Mouse (Mus musculus): ENCODE data around the gene Zfp456.
"Not testable (repeated sequence)": the region's sequence is repeated elsewhere in the genome, so short reads cannot be mapped to it uniquely, and the experiment has no call there.

The Zfp456 gene

DNA sequence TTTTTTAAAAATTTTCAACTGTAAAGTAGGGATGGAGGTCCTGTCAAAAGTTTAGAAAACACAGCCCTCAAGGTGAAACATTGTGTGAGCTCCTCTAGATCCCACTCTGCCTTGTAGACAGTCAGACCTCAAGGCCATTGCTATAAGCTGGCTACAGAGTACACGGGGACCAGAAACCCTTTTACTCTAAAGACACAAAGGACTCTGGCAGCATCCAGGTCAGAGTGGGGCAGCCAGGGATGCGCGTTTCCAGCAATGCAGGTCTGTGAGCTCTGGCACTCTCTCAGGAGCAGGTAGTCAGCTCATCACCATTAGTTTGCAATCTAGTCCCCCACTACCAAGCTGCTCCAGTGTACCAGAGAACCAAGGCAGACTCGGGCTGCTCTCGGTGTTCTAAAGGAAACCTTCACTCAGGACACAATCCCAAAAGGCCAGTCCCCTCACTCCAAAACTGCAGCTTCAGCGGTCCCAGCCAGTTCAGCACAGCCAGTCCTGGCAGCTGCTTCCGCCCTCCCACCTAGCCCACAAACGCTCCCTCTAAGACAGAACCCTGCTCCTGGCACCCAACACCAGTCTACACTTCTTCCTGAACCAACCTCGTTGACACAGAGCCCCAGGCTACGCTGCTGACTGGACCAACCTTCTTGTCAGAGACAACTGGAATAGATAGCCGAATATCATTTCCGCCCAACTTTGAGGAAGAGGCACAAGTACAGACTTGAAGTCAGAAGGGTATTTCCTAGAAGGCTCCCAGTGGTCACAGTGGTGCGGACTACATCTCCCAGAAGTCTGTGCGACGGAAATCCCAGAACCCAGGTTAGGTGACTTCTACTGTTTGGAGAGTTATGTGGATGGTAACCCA, at the start of gene Zfp456, which contains the start of gene Gm28041:
Gene Zfp456, minus strand, starts transcription at position 761 of the 862 bp plus-strand sequence.
Gene Gm28041, minus strand, starts transcription at position 684 of the 862 bp plus-strand sequence.
- DNase-seq = not testable (repeated sequence)

DNA sequence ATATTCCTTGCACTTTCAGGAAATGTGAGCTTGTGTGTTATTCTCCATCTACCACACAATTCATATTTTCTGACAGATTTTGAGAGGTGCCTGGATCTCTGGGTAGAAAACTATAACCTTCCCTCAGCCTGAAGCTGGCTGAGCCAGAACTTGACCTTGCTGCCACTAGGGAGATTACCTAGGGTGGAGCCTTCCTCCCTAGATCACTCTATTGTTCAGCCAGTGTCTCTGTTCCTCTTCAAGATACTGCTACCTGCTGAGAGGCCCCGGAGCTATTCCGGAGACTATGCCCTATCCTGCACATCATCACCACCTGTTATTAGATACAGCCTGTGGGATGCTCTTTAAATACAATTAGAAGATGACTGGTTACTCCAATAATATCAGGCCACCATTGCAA, 46.9 kb upstream of the Zfp456 start:
- not testable (repeated sequence) for DNase-seq

DNA sequence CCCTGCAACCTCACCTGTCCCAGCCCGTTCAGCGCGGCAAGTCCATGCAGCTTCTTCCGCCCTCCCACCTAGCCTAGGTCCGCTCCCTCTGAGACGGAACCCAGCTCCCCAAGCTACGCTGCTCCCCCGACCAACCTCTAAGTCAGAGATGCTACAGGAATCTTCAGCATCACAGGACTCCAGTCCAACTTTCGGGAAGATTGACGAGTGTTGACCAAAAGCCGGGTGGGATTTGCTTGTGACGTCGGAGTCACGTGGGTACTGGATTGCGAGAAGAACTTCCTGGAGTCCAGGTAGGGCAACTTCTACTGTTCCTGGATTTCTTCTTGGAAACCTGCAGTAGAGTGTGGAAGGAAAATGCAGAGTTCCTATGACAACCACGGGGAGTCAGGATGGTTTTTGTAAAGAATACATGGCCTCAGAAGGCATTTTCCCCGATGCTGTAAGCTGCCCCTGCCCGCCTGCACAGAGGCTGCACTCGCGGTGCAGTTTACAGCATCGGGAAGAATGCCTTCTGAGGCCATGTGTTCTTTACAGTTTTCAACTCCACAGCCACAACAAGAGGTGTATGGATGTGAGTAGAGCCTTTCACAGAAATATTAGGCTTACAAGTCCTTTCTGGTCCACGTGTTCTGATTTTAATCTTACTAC, 45.7 kb upstream of the Zfp456 start, which contains the start of gene Zfp459:
Gene Zfp459, minus strand, starts transcription at position 212 of the 651 bp plus-strand sequence.
- peak; percentile 22 for DNase-seq

DNA sequence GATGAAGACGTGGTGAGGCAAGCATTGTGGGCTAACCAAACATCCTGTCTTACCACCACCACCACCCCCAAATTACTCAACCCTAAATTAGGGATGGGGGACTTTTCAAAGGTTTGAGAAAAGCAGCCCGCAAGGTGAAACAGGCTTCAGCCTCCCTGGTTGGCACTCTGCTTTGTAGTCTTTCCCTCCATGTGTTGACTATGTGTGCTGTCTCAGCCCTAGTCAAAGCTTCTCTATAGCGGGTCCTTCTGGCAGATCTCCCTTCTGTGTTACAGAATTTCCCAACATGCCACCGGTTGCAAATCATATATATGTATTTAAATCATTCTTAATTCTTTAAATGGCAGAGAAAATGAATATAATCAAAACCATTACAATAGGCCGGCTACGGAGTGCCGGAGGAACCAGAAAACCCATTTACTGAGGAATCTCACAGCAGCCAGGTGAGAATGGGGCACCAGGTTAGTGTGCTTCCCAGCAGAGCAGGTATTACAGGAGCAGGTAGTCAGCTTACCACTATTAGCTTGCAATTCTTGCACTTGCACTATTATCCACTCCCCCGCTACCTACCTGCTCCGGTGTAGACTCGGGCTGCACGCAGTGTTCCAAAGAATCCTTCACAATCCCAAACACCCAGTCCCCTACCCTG, 45.1 kb upstream of the Zfp456 start:
- DNase-seq = no peak

DNA sequence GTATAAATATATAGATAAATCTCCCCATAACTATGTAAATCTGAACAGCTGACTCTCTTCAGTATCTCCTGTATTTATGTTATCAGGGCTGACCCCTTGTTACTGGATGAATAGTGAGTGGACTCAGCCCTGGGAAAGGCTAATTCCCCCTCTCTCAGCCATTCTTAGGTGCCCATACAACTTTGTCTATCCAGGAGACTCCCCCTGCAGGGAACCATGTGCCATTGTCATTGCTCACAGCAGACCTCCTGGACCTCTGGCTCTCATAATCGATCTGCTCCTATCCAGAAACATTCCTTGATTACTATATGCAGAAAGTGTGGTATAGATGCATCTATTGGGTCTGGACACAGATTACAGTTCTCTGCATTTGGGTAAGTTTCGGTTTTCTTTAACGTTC, 41.2 kb upstream of the Zfp456 start:
- DNase-seq = no peak

DNA sequence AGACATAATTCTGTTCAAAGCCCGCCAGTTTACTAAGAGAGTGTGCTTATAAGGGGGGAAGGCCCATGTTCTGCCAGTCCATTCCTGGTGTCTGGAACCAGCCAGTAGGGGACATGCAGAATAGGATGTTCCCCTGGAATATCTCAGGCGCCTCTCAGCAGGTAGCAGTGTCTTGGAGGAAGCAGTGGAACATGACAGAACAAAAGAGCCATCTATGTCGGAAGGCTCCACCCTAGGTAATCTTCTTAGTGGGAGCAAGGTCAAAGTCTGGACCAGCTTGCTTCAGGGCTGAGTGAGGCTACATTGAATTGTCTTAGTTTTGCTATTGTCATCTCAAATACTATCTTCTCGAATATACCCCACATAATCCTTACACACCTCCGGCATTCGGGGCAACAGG, 40.1 kb upstream of the Zfp456 start:
- DNase-seq = no peak

DNA sequence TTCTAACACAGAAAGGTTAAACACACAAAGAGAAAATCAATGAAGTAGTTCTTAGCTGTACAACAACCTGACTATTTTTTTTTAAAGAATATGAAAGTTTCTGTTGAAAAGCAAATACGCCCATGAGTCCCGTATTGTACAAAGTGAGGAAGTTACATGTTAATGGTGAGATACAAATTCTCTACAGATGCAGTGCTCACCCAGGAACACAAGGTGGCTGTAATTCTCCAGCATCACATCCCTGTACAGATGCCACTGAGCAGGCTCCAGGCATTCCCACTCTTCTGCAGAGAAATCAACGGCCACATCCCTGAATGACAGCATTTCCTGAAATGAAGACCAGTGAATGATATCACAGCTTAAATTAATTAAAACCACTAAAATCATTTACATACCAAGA, 38.0 kb upstream of the Zfp456 start:
- DNase-seq = not testable (repeated sequence)

DNA sequence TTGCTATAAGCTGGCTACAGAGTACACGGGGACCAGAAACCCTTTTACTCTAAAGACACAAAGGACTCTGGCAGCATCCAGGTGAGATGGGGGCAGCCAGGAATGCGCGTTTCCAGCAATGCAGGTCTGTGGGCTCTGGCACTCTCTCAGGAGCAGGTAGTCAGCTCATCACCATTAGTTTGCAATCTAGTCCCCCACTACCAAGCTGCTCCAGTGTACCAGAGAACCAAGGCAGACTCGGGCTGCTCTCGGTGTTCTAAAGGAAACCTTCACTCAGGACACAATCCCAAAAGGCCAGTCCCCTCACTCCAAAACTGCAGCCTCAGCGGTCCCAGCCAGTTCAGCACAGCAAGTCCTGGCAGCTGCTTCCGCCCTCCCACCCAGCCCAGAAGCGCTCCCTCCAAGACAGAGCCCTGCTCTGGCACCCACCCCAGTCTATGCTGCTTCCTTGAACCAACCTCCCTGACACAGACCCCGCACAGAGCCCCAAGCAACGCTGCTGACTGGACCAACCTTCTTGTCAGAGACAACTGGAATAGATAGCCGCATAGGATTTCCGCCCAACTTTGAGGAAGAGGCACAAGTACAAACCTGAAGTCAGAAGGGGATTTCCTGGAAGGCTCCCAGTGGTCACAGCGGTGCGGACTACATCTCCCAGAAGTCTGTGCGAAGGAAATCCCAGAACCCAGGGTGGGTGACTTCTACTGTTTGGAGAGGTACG, 23.7 kb upstream of the Zfp456 start, which contains the start of gene Zfp429:
Gene Zfp429, minus strand, starts transcription at position 637 of the 721 bp plus-strand sequence.
- peak; percentile 63 for DNase-seq

DNA sequence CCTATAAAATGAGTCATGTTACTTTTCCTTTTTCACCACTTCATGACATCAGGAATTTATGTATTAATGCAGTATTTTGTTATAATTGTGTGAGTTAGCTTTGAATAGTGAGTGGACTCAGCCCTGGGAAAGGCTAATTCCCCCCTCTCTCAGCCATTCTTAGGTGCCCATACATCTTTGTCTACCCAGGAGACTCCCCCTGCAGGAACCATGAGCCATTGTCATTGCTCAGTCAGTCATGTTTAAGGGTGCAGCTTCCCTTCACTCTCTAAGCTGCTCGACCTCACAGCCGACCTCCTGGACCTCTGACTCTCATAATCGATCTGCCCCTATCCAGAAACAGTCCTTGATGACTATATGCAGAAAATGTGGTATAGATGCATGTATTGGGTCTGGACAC, 645 bp upstream of the Zfp456 start:
- not testable (repeated sequence) for DNase-seq

DNA sequence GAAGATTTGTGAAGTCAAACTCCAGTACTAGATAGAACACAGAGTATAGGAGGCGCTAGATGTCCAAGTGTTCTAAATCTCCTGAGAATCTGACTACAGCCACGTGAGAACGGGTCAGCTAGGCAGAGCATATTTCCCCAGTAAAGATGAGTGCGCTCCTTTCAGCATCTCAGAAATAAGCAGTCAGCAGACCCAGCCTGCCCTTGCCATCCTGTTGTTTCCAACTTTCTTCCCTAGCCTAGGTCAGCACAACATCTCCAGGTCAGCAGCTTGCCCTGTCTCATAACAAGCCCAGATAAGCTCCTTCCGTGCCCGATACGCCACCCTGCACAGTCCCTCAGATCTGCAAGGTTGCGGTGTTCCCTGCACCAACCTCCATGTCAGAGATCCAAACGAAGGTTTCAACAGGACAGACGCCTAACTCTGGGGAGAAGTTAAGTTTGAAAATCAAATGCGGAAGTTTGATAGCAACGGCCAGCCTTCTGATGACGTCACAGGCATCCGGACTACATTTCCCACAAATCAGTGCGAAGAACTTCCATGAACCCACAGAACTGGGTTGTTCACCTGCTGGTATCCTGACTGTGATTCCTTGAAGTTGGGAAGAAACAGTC, 15.4 kb downstream of the Zfp456 start, which contains the start of the genes Gm28044 and Zfp953:
Gene Gm28044, minus strand, starts transcription at position 406 of the 614 bp plus-strand sequence.
Gene Zfp953, minus strand, starts transcription at position 475 of the 614 bp plus-strand sequence.
- peak; percentile 87 for DNase-seq

DNA sequence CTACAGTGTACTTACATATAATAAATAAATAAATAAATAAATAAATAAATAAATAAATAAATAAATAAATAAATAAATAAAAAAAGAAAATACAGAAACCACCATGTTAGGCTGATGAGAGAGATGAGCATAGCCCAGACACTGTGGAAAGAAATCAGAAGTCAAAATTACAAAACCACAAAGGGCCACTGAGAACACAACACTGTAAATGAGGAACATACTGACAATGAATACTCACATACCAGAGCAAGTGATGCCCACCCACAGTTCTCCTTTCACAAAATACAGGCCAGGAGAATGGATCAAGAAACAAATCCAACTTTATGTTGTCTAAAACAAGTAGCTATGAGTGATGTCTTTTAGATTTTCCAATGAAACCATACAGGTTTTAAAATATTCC, 23.8 kb downstream of the Zfp456 start:
- DNase-seq = no peak

DNA sequence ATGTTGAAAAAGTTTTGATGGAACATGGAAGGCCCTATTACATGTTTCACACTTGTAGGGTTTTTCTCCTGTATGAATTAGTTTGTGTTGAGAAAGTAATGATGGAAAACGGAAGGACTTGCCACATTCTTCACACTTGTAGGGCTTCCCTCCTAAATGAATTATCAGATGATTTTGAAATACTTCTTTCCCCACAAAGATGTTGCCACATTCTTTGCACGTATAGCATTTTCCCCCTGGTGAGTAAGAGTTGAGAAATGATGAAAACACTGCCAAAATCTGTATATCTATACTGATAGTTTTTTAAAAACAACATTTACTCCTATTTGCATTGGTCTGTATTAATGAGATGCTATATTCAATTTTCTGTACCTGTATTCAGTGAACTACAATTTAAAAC, 32.2 kb downstream of the Zfp456 start:
- no peak for DNase-seq

DNA sequence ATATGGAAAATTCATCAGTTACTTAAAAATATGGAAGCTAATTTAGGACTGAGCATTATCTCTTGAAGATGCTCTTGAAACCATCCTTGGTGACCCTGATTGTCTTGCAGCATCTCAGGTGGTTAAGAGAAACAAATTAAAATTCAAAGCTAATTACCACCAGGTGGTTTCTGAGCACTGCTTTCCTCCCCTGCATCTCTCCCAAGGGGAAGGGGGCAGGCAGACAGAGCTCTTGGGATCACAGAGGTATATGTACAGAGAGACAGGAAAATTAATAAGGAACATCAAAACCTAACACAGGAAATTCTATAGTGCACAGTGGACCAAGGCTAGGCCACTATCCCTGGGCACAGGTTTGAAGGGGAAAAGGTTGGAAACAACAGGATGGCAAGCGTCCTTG, 42.7 kb downstream of the Zfp456 start:
- no peak for DNase-seq

DNA sequence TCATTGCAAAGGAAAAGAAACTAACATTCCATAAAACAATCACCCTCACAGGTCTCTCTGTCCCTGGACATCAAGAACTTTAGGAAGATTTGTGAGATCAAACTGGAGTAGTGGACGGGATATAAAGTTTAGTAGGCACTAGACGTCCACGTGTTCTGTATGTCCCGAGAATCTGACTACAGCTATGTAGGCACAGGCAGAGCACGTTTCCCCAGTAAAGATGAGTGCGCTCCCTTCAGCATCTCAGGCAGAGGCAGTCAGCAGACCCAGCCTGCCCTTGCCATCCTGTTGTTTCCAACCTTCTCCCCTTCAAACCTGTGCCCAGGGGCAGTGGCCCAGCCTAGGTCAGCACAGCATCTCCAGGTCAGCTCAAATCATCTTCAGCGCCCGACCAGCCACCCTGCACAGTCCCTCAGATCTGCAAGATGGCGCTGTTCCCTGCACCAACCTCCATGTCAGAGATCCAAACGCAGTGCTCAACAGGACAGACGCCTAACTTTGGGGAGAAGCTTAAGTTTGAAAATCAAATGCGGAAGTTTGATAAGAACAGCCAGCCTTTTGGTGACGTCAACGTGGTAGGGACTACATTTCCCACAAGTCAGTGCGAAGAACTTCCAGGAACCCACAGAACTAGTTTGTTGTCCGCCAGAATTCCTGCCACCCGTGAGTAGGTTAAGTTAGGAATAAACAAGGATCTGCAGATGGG, 43.4 kb downstream of the Zfp456 start, which contains the start of gene Zfp595:
Gene Zfp595, minus strand, starts transcription at position 552 of the 706 bp plus-strand sequence.
- DNase-seq = peak; percentile 69

Data from cerebellum, adult 8-10 months (tissue).